Mouse (Mus musculus) midbrain, embryonic 13.5 days (tissue): ENCODE data around the gene Nmrk1. TPM values are rescaled to one million over a fixed set of nuclear protein-coding genes. Genes with fewer than 3 reads are reported as not detected.

Experiments
- ATAC-seq: fragments of 200-750 bp; cut with Nextera tagmentation; 2 replicates; pipeline ENCODE4 v1.8.0; 2017; ENCODE audit warnings: mild to moderate bottlenecking, moderate TSS enrichment, moderate library complexity
- H3K27ac ChIP-seq: fragments of 300-500 bp; sonication (generic); 2 replicates; pipeline ENCODE4 v1.5.1; 2015; ENCODE audit warnings: inconsistent platforms, mild to moderate bottlenecking, moderate library complexity
- H3K27me3 ChIP-seq: fragments of 300-500 bp; sonication (generic); 2 replicates; pipeline ENCODE4 v1.6.1; 2015; ENCODE audit warnings: mild to moderate bottlenecking, inconsistent platforms
- H3K36me3 ChIP-seq: fragments of 300-500 bp; sonication (generic); 2 replicates; pipeline ENCODE4 v1.6.1; 2015; ENCODE audit warnings: mild to moderate bottlenecking, inconsistent platforms
- H3K4me1 ChIP-seq: fragments of 300-500 bp; sonication (generic); replicated peaks from 2 replicates; pipeline ENCODE4 v1.6.1; 2015; ENCODE audit warnings: inconsistent platforms
- H3K4me2 ChIP-seq: fragments of 300-500 bp; sonication (generic); replicated peaks from 2 replicates; pipeline ENCODE4 v1.6.1; 2015; ENCODE audit warnings: moderate library complexity, mild to moderate bottlenecking, inconsistent platforms
- H3K4me3 ChIP-seq: fragments of 300-500 bp; sonication (generic); replicated peaks from 2 replicates; pipeline ENCODE4 v1.5.1; 2015; ENCODE audit warnings: mild to moderate bottlenecking, inconsistent platforms
- H3K9ac ChIP-seq: fragments of 300-500 bp; sonication (generic); replicated peaks from 2 replicates; pipeline ENCODE4 v1.6.1; 2015; ENCODE audit warnings: mild to moderate bottlenecking, inconsistent platforms
- H3K9me3 ChIP-seq: fragments of 300-500 bp; sonication (generic); 2 replicates; pipeline ENCODE4 v1.6.1; 2016; ENCODE audit warnings: mild to moderate bottlenecking, inconsistent platforms
- WGBS: fragments of 180-500 bp; shearing (Covaris S2); methylation state at CpG from one replicate; pipeline ENCODE4 v1.1.7; 2015; 5-methylcytosine and 5-hydroxymethylcytosine counted together
- polyA plus RNA-seq: library from polyadenylated mRNA; unstranded; fragments of >200 nt; fragmentation: Nextera tagmentation; extraction: Ambion mirVana; gene quantifications from 2 replicates; pipeline ENCODE4 v1.2.1, GENCODE M21; 2015

The Nmrk1 gene
- polyA plus RNA-seq, 1 experiment from 2014 or later, result 5.6 TPM

DNA sequence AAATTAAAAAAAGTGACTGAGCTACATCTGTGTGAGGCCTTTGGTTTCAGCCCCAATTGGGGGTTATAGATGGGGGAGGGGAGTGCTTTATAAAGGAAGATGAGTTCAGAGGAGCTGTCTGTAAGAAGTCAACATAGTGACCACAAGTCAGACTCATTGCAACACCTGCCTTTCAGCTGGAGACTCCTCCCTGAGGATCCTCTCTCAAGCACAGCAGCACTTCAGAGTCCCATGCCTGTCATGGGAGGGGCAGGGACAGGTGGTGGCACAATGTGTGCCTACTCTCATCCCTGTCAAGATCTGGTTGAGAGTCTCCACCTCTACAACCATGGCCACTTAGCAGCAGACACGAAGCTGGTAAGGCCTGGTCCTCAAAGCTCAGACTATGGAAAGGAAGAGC is 12.1 kb upstream of the Nmrk1 start:
- no peak overlapping the region for H3K9ac ChIP-seq
- no peak overlapping the region for H3K4me2 ChIP-seq
- no peak overlapping the region for H3K27ac ChIP-seq
- 89% methylated on average over 1 of the region's 1 CpGs for WGBS
- H3K4me3 ChIP-seq, result no peak overlapping the region
- H3K27me3 ChIP-seq, result no peaks in the 10 kb centered on the region
- H3K9me3 ChIP-seq, result no peaks in the 10 kb centered on the region
- no peaks in the 10 kb centered on the region for H3K4me1 ChIP-seq
- H3K36me3 ChIP-seq, result no peaks in the 10 kb centered on the region
- ATAC-seq, result no peak

DNA sequence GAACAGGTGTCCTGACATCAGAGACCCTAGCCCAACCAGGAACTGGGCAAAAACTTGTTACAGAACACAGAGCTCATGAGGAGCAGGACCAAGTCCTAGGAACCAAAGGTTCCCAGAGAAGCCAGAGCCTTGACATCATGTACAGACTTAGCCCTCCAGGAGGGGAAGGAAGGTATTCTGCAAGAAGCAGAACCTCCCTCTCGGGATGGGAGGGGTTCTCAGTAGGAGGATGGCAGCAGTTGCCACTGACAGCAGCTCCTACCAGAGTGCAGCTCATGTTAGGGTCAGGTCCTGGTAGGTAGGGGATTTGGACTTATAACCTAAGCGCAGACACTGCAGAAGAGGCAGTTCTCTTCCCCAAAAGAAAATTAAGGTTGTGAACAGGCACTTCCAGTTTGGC is 7.9 kb upstream of the Nmrk1 start:
- 90% methylated on average over 2 of the region's 2 CpGs for WGBS
- no peaks in the 10 kb centered on the region for H3K9me3 ChIP-seq
- no peaks in the 10 kb centered on the region for H3K36me3 ChIP-seq
- H3K27me3 ChIP-seq, result no peaks in the 10 kb centered on the region
- no peak for ATAC-seq
- H3K9ac ChIP-seq, result no peak overlapping the region
- no peaks in the 10 kb centered on the region for H3K4me1 ChIP-seq
- no peak overlapping the region for H3K4me3 ChIP-seq
- H3K4me2 ChIP-seq, result no peak overlapping the region
- H3K27ac ChIP-seq, result no peak overlapping the region

DNA sequence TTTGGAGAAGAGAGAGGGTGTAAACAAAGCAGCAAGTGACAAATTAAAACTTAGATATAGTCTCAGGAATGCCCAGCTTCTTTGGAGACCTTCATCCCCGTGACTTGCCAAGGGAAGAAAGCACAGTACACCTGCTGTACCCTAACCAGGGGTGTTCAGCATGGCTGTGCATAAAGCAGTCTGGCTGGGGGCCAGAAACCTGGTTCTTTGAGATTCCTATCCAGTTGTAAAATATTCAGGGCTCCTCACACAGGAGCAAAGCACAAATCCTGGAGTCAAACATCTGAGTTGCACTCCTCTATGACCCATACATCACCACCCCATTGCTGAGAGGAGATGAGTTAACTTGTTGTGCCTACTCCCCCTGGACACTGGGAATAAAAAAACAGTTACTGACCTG is 2.2 kb upstream of the Nmrk1 start:
- WGBS, result 67% methylated on average over 1 of the region's 1 CpGs
- Histone ChIP-seq H3K9ac (no peak overlapping the region), H3K4me3 (no peak overlapping the region), H3K9me3 (no peaks in the 10 kb centered on the region), H3K4me2 (no peak overlapping the region), H3K27me3 (peaks cover 10% of the 10 kb centered on the region; the same call in 1 of the 2 replicates), H3K4me1 (peaks cover 9% of the 10 kb centered on the region), H3K27ac (no peak overlapping the region), H3K36me3 (no peaks in the 10 kb centered on the region)
- ATAC-seq, result no peak

GRCm38 (mm10) chr19:18630221-18631119 is 1.3 kb upstream of the Nmrk1 start:
- peaks cover 9% of the 10 kb centered on the region for H3K4me1 ChIP-seq
- no peaks in the 10 kb centered on the region for H3K36me3 ChIP-seq
- H3K27me3 ChIP-seq, result peaks cover 10% of the 10 kb centered on the region; the same call in 1 of the 2 replicates
- no peak for ATAC-seq
- no peak overlapping the region for H3K27ac ChIP-seq
- peak overlapping the region; percentile 77 for H3K9ac ChIP-seq
- peak overlapping the region; percentile 82 for H3K4me3 ChIP-seq
- peak overlapping the region; percentile 94 for H3K4me2 ChIP-seq
- no peaks in the 10 kb centered on the region for H3K9me3 ChIP-seq
- WGBS, result 7% methylated on average over 17 of the region's 17 CpGs

GRCm38 (mm10) chr19:18631161-18631643 is 548 bp upstream of the Nmrk1 start:
- Histone ChIP-seq H3K27ac (peak overlapping the region; percentile 47), H3K36me3 (no peaks in the 10 kb centered on the region), H3K9ac (peak overlapping the region; percentile 77), H3K4me1 (peaks cover 9% of the 10 kb centered on the region), H3K4me3 (peak overlapping the region; percentile 82), H3K4me2 (peak overlapping the region; percentile 94), H3K9me3 (no peaks in the 10 kb centered on the region), H3K27me3 (peaks cover 10% of the 10 kb centered on the region; the same call in 1 of the 2 replicates)
- ATAC-seq, result no peak; the same call in 1 of the 2 replicates
- WGBS, result under 1% methylated on average over 40 of the region's 40 CpGs

DNA sequence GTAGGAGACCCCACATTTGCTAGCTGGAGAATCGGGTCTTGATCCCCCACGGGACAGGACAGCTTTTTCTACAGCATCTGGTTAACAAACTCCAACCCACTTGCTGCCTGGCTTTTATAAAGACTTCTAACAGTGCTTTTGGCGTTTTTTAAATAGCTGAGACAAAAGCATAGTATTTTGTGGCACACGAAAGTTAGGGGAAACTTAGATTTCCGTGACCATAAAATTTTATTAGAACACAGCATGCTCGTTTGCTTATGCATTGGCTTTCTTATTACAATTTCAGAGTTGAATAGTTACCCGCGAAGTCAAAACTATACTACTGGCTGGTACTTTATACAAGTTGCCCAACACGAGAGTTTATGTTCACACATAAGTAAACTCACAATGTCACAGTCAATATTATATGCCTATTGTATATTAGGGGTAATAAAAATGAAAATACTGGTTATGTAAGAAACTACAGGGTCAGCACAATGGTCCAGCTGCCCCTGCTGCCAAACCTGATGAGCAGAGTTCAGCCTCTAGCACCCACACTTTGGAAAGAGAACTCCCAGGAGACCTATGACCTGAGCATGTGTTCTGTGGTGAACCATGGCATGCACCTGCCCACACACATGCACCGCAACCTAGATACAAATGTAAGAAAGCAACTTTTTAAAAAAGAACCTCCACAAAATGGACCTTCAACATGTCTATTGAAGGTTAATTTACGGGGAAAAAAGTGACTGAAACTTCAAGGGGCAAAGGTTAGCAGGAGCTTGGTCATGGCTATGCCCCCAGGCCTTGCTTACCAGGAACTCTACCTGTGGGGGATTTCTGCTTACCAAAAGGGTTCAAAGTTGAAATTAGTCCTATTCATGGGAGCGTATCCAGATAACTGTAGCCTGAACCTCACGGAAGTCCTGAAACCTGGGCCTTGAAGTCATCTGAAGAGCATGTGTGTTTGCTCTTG is 758 bp downstream of the Nmrk1 start:
- Histone ChIP-seq H3K27ac (no peak overlapping the region), H3K36me3 (no peaks in the 10 kb centered on the region), H3K4me3 (peak overlapping the region; percentile 82), H3K4me1 (peaks cover 9% of the 10 kb centered on the region), H3K4me2 (peak overlapping the region; percentile 94), H3K27me3 (peaks cover 10% of the 10 kb centered on the region; the same call in 1 of the 2 replicates), H3K9ac (peak overlapping the region; percentile 77; the same call in 1 of the 2 replicates), H3K9me3 (no peaks in the 10 kb centered on the region)
- 68% methylated on average over 13 of the region's 13 CpGs for WGBS
- ATAC-seq, result no peak

DNA sequence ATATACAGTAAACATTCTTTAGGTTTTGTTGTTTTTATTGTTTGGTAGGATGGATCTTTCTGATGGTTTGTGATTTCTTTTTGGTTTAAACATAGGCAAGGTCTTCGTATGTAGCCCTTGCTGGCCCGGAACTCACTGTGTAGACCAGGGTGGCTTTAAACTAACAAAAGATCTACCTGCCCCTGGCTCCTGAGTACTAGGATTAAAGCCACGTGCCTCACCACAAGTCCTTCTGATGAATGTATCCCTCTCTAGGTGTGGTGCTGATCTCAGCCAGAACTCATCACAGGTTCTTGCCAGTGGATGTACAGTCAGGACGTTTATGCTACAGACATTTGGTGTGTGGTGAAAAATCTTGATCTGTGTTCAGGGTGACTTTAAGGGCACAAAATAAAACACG is 6.2 kb downstream of the Nmrk1 start:
- H3K4me1 ChIP-seq, result no peaks in the 10 kb centered on the region
- no peaks in the 10 kb centered on the region for H3K36me3 ChIP-seq
- no peak overlapping the region for H3K27ac ChIP-seq
- no peak overlapping the region for H3K4me3 ChIP-seq
- ATAC-seq, result no peak
- 89% methylated on average over 5 of the region's 5 CpGs for WGBS
- no peaks in the 10 kb centered on the region for H3K9me3 ChIP-seq
- H3K4me2 ChIP-seq, result no peak overlapping the region
- no peak overlapping the region for H3K9ac ChIP-seq
- no peaks in the 10 kb centered on the region; the same call in 1 of the 2 replicates for H3K27me3 ChIP-seq

- no peaks in the 10 kb centered on the region for H3K9me3 ChIP-seq
- H3K9ac ChIP-seq, result no peak overlapping the region
- no peaks in the 10 kb centered on the region for H3K36me3 ChIP-seq
- H3K4me3 ChIP-seq, result no peak overlapping the region
- no peak overlapping the region for H3K27ac ChIP-seq
- peaks cover 3% of the 10 kb centered on the region; the same call in 1 of the 2 replicates for H3K4me1 ChIP-seq
- no peak overlapping the region for H3K4me2 ChIP-seq
- WGBS, result 77% methylated on average over 5 of the region's 5 CpGs
- no peaks in the 10 kb centered on the region; the same call in 1 of the 2 replicates for H3K27me3 ChIP-seq
- ATAC-seq, result no peak
These were observed 7.2 kb downstream of the Nmrk1 start for GRCm38 (mm10) chr19:18638949-18639348.

GRCm38 (mm10) chr19:18639552-18639951 is 7.8 kb downstream of the Nmrk1 start:
- no peaks in the 10 kb centered on the region for H3K36me3 ChIP-seq

GRCm38 (mm10) chr19:18641001-18641400 is 9.3 kb downstream of the Nmrk1 start:
- H3K9ac ChIP-seq, result no peak overlapping the region
- H3K4me3 ChIP-seq, result no peak overlapping the region
- WGBS, result 89% methylated on average over 4 of the region's 4 CpGs
- peaks cover 3% of the 10 kb centered on the region; the same call in 1 of the 2 replicates for H3K4me1 ChIP-seq
- no peaks in the 10 kb centered on the region for H3K9me3 ChIP-seq
- no peak overlapping the region for H3K4me2 ChIP-seq
- no peaks in the 10 kb centered on the region for H3K27me3 ChIP-seq
- H3K27ac ChIP-seq, result no peak overlapping the region
- ATAC-seq, result no peak
- H3K36me3 ChIP-seq, result no peaks in the 10 kb centered on the region

More at GRCm38 (mm10) chr19:18639552-18639951, 7.8 kb downstream of the Nmrk1 start:
- no peaks in the 10 kb centered on the region for H3K9me3 ChIP-seq
- H3K4me3 ChIP-seq, result no peak overlapping the region
- no peak overlapping the region for H3K4me2 ChIP-seq
- no peaks in the 10 kb centered on the region for H3K27me3 ChIP-seq
- H3K4me1 ChIP-seq, result peaks cover 3% of the 10 kb centered on the region; the same call in 1 of the 2 replicates
- no peak overlapping the region for H3K27ac ChIP-seq
- WGBS, result 30% methylated on average over 2 of the region's 2 CpGs
- H3K9ac ChIP-seq, result no peak overlapping the region
- no peak for ATAC-seq

DNA sequence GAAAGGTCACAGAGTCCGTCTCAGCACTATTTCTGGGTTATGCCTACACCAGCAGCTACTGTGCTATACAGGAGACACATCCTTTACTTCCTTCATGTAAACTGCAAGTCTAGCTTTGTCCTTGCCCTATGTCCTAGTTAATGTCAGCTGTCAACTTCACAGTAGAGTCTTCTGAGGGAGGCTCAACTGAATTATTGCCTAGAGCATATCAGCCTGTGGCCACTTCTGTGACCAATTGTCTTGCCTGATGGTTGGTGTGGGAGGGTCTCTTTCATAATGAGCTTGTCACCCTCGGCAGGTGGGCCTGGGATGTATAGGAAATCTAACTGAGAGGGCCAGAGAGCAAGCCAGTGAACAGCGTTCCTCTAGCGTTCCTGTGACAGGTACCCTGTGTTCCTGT is 11.7 kb downstream of the Nmrk1 start:
- Histone ChIP-seq H3K4me2 (no peak overlapping the region), H3K27me3 (no peaks in the 10 kb centered on the region), H3K9me3 (no peaks in the 10 kb centered on the region), H3K4me3 (no peak overlapping the region), H3K27ac (no peak overlapping the region), H3K9ac (no peak overlapping the region), H3K36me3 (no peaks in the 10 kb centered on the region), H3K4me1 (peaks cover 3% of the 10 kb centered on the region; the same call in 1 of the 2 replicates)
- 53% methylated on average over 4 of the region's 4 CpGs for WGBS
- ATAC-seq, result no peak
